Mouse (Mus musculus): ENCODE results near the gene Foxp1. TPM values are rescaled to one million over a fixed set of nuclear protein-coding genes. Genes with fewer than 3 reads are reported as not detected.
A peak's percentile ranks its signal among the peaks of the same experiment; 100 is the strongest.

The Foxp1 gene
- polyA plus RNA-seq, 1 experiment from 2014 or later = 148 TPM

DNA sequence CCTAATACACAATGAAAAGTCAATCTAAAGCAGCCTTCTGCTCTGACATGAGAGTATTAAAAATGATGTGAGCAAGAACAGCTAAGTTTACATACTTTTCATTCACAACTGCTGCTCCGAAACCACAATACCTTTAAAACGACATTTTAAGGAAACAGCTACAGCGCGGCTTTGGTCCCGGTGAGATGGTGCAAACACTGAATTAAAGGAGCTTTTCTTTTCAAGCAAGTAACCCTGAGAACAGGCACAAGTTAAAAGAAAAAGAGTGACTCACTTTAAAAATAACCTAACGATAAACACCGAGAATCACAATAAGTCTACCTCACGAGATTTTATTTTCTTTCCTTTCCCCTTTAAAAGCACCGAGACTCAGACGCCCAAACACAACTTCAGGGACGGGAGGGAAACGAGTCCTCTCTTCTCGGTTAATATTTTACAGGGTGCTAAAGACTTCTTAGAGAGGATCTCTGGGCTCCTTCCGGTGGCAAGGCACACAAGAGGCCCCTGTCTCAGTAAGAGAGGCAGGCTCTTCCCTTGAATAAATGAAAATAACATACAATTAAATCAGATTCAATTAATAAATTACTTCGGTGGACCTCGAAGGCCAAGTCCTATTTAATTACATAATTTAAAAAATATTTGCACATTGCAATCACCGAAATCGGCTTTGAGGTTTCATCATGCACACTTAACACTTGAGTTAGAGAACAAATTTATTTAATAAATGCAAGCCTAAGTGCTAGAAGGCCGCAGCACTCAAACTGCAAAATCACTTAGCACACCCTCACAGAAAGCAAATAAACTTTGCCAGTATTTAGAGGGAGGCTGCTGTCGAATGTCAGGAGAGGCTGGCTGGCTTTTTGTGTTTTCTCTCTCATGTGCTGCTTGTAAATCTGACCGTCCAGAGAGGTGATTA is 246.9 kb downstream of the Foxp1 start:
- ATAC-seq (replicated peaks; ENCODE audit: insufficient number of reproducible peaks, low FRiP score, low TSS enrichment, low read depth) = no peak
- H3K4me1 ChIP-seq (ENCODE audit: control insufficient read depth, insufficient read depth, low read length) = no peaks in the 10 kb centered on the region; the same call in 1 of the 2 replicates
- no peaks in the 10 kb centered on the region for H3K36me3 ChIP-seq (replicated peaks; ENCODE audit: control insufficient read depth, insufficient read depth, low read depth, low read length)
- no peak overlapping the region for H3K9ac ChIP-seq (replicated peaks; ENCODE audit: low read length)
- H3K4me3 ChIP-seq (ENCODE audit: low read depth, low read length) = no peak overlapping the region
- no peak overlapping the region for H3K4me2 ChIP-seq (ENCODE audit: low read depth, low read length)
- no peaks in the 10 kb centered on the region for H3K9me3 ChIP-seq (replicated peaks; ENCODE audit: control insufficient read depth, low read length)
- WGBS = 60% methylated on average over 21 of the region's 21 CpGs
- H3K27ac ChIP-seq (replicated peaks; ENCODE audit: low read depth, low read length) = no peak overlapping the region
- DNase-seq (ENCODE audit: low spot score) = no peak
- H3K27me3 ChIP-seq (ENCODE audit: control insufficient read depth, insufficient read depth, low read length) = no peaks in the 10 kb centered on the region

DNA sequence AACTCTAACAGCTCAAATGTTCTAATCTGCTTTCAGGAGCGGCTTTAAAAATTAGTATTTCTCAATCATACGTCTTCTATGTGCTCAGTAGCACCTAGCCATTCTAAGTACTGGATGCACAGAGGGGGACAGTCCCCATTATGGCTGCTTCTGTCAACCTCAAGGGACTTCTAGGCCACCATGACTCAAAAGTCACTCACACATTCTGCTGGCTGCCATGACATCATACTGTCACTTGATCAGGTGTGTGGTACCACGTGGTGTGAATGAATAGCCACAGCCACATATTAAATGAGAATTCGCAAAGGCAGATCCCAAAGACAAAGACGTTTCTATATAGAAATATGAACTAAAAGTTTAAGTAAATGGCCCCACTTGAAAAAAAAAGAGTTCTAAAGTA is 247.9 kb downstream of the Foxp1 start:
- Histone ChIP-seq H3K9me3 (replicated peaks; ENCODE audit: control insufficient read depth, low read length) (no peaks in the 10 kb centered on the region), H3K4me1 (ENCODE audit: control insufficient read depth, insufficient read depth, low read length) (no peaks in the 10 kb centered on the region; the same call in 1 of the 2 replicates), H3K4me3 (ENCODE audit: low read depth, low read length) (no peak overlapping the region), H3K27me3 (ENCODE audit: control insufficient read depth, insufficient read depth, low read length) (no peaks in the 10 kb centered on the region), H3K4me2 (ENCODE audit: low read depth, low read length) (no peak overlapping the region), H3K9ac (replicated peaks; ENCODE audit: low read length) (no peak overlapping the region), H3K27ac (replicated peaks; ENCODE audit: low read depth, low read length) (no peak overlapping the region), H3K36me3 (replicated peaks; ENCODE audit: control insufficient read depth, insufficient read depth, low read depth, low read length) (no peaks in the 10 kb centered on the region)
- ATAC-seq (replicated peaks; ENCODE audit: insufficient number of reproducible peaks, low FRiP score, low TSS enrichment, low read depth) (no peak), DNase-seq (ENCODE audit: low spot score) (no peak)
- 88% methylated on average over 5 of the region's 5 CpGs for WGBS

DNA sequence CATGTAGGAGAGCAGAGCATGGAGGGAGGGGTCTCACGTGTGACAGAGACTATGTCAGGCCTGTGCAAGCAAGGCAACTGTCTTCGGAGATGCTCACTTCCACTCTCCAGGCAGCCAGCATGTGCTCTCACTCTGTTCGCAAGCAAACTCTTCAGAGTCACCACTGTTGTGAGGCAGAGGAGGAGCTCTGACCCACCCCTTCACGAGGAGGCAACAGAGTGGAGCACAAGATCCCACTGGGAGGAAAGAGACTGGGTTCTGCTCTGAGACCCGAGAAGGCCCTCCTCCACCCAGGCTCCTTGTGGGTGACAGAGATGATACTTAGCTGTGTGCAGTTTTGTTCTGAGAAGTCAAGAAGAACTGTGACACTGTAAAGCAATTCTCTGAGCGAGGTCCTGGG is 248.3 kb downstream of the Foxp1 start:
- H3K4me2 ChIP-seq (ENCODE audit: low read depth, low read length) = no peak overlapping the region
- H3K9ac ChIP-seq (replicated peaks; ENCODE audit: low read length) = no peak overlapping the region
- H3K4me1 ChIP-seq (ENCODE audit: control insufficient read depth, insufficient read depth, low read length) = no peaks in the 10 kb centered on the region; the same call in 1 of the 2 replicates
- no peak overlapping the region for H3K4me3 ChIP-seq (ENCODE audit: low read depth, low read length)
- H3K27ac ChIP-seq (replicated peaks; ENCODE audit: low read depth, low read length) = no peak overlapping the region
- WGBS = 71% methylated on average over 6 of the region's 6 CpGs
- H3K36me3 ChIP-seq (replicated peaks; ENCODE audit: control insufficient read depth, insufficient read depth, low read depth, low read length) = no peaks in the 10 kb centered on the region
- DNase-seq (ENCODE audit: low spot score) (no peak), ATAC-seq (replicated peaks; ENCODE audit: insufficient number of reproducible peaks, low FRiP score, low TSS enrichment, low read depth) (no peak)
- no peaks in the 10 kb centered on the region for H3K9me3 ChIP-seq (replicated peaks; ENCODE audit: control insufficient read depth, low read length)
- H3K27me3 ChIP-seq (ENCODE audit: control insufficient read depth, insufficient read depth, low read length) = no peaks in the 10 kb centered on the region

DNA sequence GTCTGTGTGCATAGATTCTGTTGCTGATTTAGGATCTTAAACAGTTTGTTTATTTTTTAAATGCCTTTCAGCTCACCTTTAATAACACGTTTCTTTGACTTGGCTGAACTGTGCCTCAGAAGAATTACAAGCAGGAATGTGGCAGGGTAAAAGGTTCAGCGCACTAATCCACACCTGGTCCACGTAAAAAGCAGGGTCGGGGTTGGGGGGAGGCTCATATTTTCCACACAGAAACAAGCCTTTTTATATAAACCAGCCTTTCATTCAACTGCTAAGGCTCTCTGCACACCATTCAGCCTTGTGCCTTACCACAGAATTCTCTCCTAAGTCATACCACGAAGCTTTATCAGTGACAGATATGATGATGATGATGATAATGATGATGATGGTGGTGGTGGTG is 249.3 kb downstream of the Foxp1 start:
- 49% methylated on average over 5 of the region's 5 CpGs for WGBS
- ATAC-seq (replicated peaks; ENCODE audit: insufficient number of reproducible peaks, low FRiP score, low TSS enrichment, low read depth) (no peak), DNase-seq (ENCODE audit: low spot score) (peak; percentile 36)
- Histone ChIP-seq H3K4me1 (ENCODE audit: control insufficient read depth, insufficient read depth, low read length) (peaks cover 2% of the 10 kb centered on the region), H3K4me3 (ENCODE audit: low read depth, low read length) (no peak overlapping the region), H3K27me3 (ENCODE audit: control insufficient read depth, insufficient read depth, low read length) (no peaks in the 10 kb centered on the region), H3K9ac (replicated peaks; ENCODE audit: low read length) (no peak overlapping the region), H3K27ac (replicated peaks; ENCODE audit: low read depth, low read length) (no peak overlapping the region), H3K9me3 (replicated peaks; ENCODE audit: control insufficient read depth, low read length) (no peaks in the 10 kb centered on the region), H3K36me3 (replicated peaks; ENCODE audit: control insufficient read depth, insufficient read depth, low read depth, low read length) (no peaks in the 10 kb centered on the region), H3K4me2 (ENCODE audit: low read depth, low read length) (no peak overlapping the region)

DNA sequence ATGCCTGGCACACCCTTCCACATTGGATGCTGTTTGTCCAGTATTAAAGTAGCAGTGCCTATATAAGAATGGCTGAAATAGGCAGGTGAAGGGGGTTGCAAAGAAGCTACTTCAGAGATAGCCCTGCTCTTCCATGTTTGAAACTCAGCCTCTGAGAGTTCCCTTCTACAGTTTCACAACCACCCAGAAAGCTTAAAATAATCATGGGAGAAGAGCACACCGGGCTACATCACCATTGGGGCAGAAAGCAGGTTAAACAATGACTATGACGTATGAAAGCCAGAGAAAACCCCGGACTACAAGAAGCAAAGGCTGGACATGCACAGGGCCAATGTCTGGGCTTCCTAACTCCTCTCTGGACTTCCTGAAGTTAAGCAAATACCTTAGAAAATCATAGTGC is 250.3 kb downstream of the Foxp1 start:
- DNase-seq (ENCODE audit: low spot score) (no peak), ATAC-seq (replicated peaks; ENCODE audit: insufficient number of reproducible peaks, low FRiP score, low TSS enrichment, low read depth) (no peak)
- Histone ChIP-seq H3K27me3 (ENCODE audit: control insufficient read depth, insufficient read depth, low read length) (no peaks in the 10 kb centered on the region), H3K4me2 (ENCODE audit: low read depth, low read length) (no peak overlapping the region), H3K27ac (replicated peaks; ENCODE audit: low read depth, low read length) (no peak overlapping the region), H3K9me3 (replicated peaks; ENCODE audit: control insufficient read depth, low read length) (no peaks in the 10 kb centered on the region), H3K9ac (replicated peaks; ENCODE audit: low read length) (no peak overlapping the region), H3K36me3 (replicated peaks; ENCODE audit: control insufficient read depth, insufficient read depth, low read depth, low read length) (no peaks in the 10 kb centered on the region), H3K4me3 (ENCODE audit: low read depth, low read length) (no peak overlapping the region), H3K4me1 (ENCODE audit: control insufficient read depth, insufficient read depth, low read length) (peaks cover 2% of the 10 kb centered on the region)
- 78% methylated on average over 3 of the region's 3 CpGs for WGBS

DNA sequence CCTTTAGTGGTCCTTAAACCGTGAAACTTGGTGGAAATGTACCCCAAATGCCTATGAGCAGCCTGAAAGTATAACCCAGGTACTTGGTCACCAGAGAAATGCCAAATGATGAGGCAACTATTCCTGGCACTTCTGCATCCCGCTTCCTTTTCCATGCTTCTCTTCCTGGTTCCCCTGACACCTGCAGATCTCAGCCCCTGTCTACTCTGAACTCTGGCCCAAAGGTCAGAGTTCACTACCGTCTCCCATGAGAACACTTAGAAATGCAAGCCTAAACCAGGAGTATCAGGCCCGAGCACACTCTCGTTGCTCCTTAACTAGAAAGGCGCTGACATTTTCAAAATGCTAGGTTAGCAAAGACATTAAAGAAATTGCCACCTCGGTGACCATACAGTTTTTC is 250.8 kb downstream of the Foxp1 start:
- no peak for DNase-seq (ENCODE audit: low spot score)
- no peaks in the 10 kb centered on the region for H3K36me3 ChIP-seq (replicated peaks; ENCODE audit: control insufficient read depth, insufficient read depth, low read depth, low read length)
- no peak overlapping the region for H3K4me2 ChIP-seq (ENCODE audit: low read depth, low read length)
- no peak overlapping the region for H3K4me3 ChIP-seq (ENCODE audit: low read depth, low read length)
- H3K4me1 ChIP-seq (ENCODE audit: control insufficient read depth, insufficient read depth, low read length) = peaks cover 2% of the 10 kb centered on the region
- 62% methylated on average over 7 of the region's 7 CpGs for WGBS
- no peaks in the 10 kb centered on the region for H3K27me3 ChIP-seq (ENCODE audit: control insufficient read depth, insufficient read depth, low read length)
- no peak overlapping the region for H3K27ac ChIP-seq (replicated peaks; ENCODE audit: low read depth, low read length)
- no peaks in the 10 kb centered on the region for H3K9me3 ChIP-seq (replicated peaks; ENCODE audit: control insufficient read depth, low read length)
- ATAC-seq (replicated peaks; ENCODE audit: insufficient number of reproducible peaks, low FRiP score, low TSS enrichment, low read depth) = no peak
- H3K9ac ChIP-seq (replicated peaks; ENCODE audit: low read length) = no peak overlapping the region

DNA sequence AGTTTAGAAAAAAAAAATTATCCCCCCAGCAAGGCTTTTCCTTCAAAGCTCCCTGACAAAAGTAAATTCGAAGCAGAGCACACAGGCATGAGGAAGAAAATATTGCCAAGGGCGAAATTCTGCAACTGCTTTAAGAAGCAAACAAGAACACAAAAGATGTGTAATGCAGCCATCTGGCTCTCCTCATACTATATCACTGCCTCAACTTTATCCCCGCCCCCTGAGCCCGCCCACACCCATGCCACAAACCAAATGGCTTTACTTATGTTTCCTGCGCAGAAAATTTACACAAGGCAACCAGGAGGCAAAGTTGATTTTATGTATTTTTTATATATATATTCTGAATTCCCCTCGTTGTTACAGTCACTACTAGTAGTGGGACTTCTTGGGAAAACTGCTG is 252.6 kb downstream of the Foxp1 start:
- H3K27ac ChIP-seq (replicated peaks; ENCODE audit: low read depth, low read length) = no peak overlapping the region

More for the DNA sequence above, 252.6 kb downstream of the Foxp1 start:
- DNase-seq (ENCODE audit: low spot score) (peak; percentile 67), ATAC-seq (replicated peaks; ENCODE audit: insufficient number of reproducible peaks, low FRiP score, low TSS enrichment, low read depth) (no peak)
- WGBS = 60% methylated on average over 6 of the region's 6 CpGs
- no peaks in the 10 kb centered on the region for H3K9me3 ChIP-seq (replicated peaks; ENCODE audit: control insufficient read depth, low read length)
- no peak overlapping the region for H3K4me2 ChIP-seq (ENCODE audit: low read depth, low read length)
- no peaks in the 10 kb centered on the region for H3K27me3 ChIP-seq (ENCODE audit: control insufficient read depth, insufficient read depth, low read length)
- H3K4me3 ChIP-seq (ENCODE audit: low read depth, low read length) = no peak overlapping the region
- H3K9ac ChIP-seq (replicated peaks; ENCODE audit: low read length) = no peak overlapping the region
- no peaks in the 10 kb centered on the region for H3K36me3 ChIP-seq (replicated peaks; ENCODE audit: control insufficient read depth, insufficient read depth, low read depth, low read length)
- H3K4me1 ChIP-seq (ENCODE audit: control insufficient read depth, insufficient read depth, low read length) = peaks cover 6% of the 10 kb centered on the region

All from embryonic facial prominence, embryonic 11.5 days (tissue).